31 mouse cellular contexts compared by ENCODE assay signal in genomic region chr4:156217838-156218237, GRCm38 (mm10). TPM values are rescaled to one million over a fixed set of nuclear protein-coding genes. Genes with fewer than 3 reads are reported as not detected.
DNase-seq lines count a peak whose midpoint lies in the region; ATAC-seq lines count a peak whose summit lies in the region.
"Had no signal": no experiment of that assay in that cellular context is flagged by ENCODE, and none has a peak within 500 bp of the region (broad histone marks: within the 10 kb centered on the region; RNA-seq: fewer than 3 reads in every experiment).

No protein-coding gene starts in this region.

- ATAC-seq in embryonic facial prominence, embryonic 14.5 days (ENCODE audit: low read depth), result peak; percentile 72
- no peak for ATAC-seq in heart, embryonic 14.5 days (ENCODE audit: insufficient number of reproducible peaks, insufficient read depth, low FRiP score, low read depth)
- ATAC-seq in heart, embryonic 12.5 days (ENCODE audit: insufficient number of reproducible peaks, low FRiP score), result no peak
- ATAC-seq: forebrain, postnatal 0 days; hindbrain, postnatal 0 days; intestine, embryonic 15.5 days; Patski had no signal

- H3K9me3 ChIP-seq in embryonic facial prominence, embryonic 14.5 days (ENCODE audit: control insufficient read depth, low read length), result no peaks in the 10 kb centered on the region
- H3K9me3 ChIP-seq in embryonic facial prominence, embryonic 10.5 days, result no peaks in the 10 kb centered on the region
- no peaks in the 10 kb centered on the region for H3K9me3 ChIP-seq in heart, embryonic 14.5 days (ENCODE audit: control insufficient read depth, low read length)
- no peaks in the 10 kb centered on the region for H3K9me3 ChIP-seq in heart, embryonic 12.5 days (replicated peaks)
- H3K9me3 ChIP-seq: embryonic facial prominence, embryonic 13.5 days; hindbrain, embryonic 12.5 days; intestine, embryonic 15.5 days; limb, embryonic 12.5 days; liver, embryonic 15.5 days; lung, embryonic 15.5 days; megakaryocyte, embryonic 14.5 days; midbrain, embryonic 12.5 days; neural tube, embryonic 12.5 days had no signal

- no peak overlapping the region for H3K4me2 ChIP-seq in embryonic facial prominence, embryonic 14.5 days (ENCODE audit: low read depth, low read length)
- no peak overlapping the region for H3K4me2 ChIP-seq in heart, embryonic 14.5 days (ENCODE audit: low read length)
- H3K4me2 ChIP-seq in heart, embryonic 12.5 days, result no peak overlapping the region
- H3K4me2 ChIP-seq: embryonic facial prominence, embryonic 13.5 days; hindbrain, embryonic 12.5 days; intestine, embryonic 15.5 days; limb, embryonic 12.5 days; liver, embryonic 15.5 days; lung, embryonic 15.5 days; midbrain, embryonic 12.5 days; neural tube, embryonic 12.5 days had no signal

- H3K36me3 ChIP-seq in embryonic facial prominence, embryonic 14.5 days (ENCODE audit: control insufficient read depth, insufficient read depth, low read length), result no peaks in the 10 kb centered on the region
- H3K36me3 ChIP-seq in embryonic facial prominence, embryonic 10.5 days (replicated peaks), result peaks cover 10% of the 10 kb centered on the region; the same call in 1 of the 2 replicates
- H3K36me3 ChIP-seq in heart, embryonic 14.5 days (ENCODE audit: control insufficient read depth, insufficient read depth, low read length), result peaks cover 17% of the 10 kb centered on the region
- no peaks in the 10 kb centered on the region for H3K36me3 ChIP-seq in heart, embryonic 12.5 days
- H3K36me3 ChIP-seq: intestine, embryonic 15.5 days; liver, embryonic 15.5 days; lung, embryonic 15.5 days; midbrain, embryonic 12.5 days had no signal

- DNase-seq in embryonic facial prominence, embryonic 14.5 days (ENCODE audit: low spot score), result peak; percentile 51
- no peak for DNase-seq in embryonic facial prominence, embryonic 10.5 days (ENCODE audit: low spot score)
- DNase-seq in urinary bladder, postnatal 14 days (ENCODE audit: low spot score), result peak; percentile 47
- DNase-seq in urinary bladder, postnatal 10 days (ENCODE audit: low spot score), result no peak
- DNase-seq in adrenal gland, postnatal 25 days, result no peak
- no peak for DNase-seq in adrenal gland, adult (ENCODE audit: inconsistent age in 2 of 2, low spot score in 1 of 2)
- DNase-seq: adrenal gland, postnatal 14 days; embryo, embryonic 11 days; forebrain, postnatal 0 days; gastrocnemius, postnatal 14 days; kidney, adult 2 months; kidney, postnatal 36 days; right cerebral cortex, postnatal 4 days; thymus, postnatal 14 days had no signal

- no peak overlapping the region for H3K27ac ChIP-seq in embryonic facial prominence, embryonic 14.5 days (replicated peaks; ENCODE audit: low read depth, low read length)
- no peak overlapping the region for H3K27ac ChIP-seq in embryonic facial prominence, embryonic 10.5 days (replicated peaks)
- no peak overlapping the region for H3K27ac ChIP-seq in heart, embryonic 14.5 days (replicated peaks in 1 of 2; ENCODE audit: control insufficient read depth in 1 of 2, insufficient read depth in 1 of 2, low read depth in 2 of 2, low read length in 2 of 2)
- no peak overlapping the region for H3K27ac ChIP-seq in heart, embryonic 12.5 days (ENCODE audit: poor library complexity, severe bottlenecking)
- H3K27ac ChIP-seq: embryonic facial prominence, embryonic 13.5 days; hindbrain, embryonic 12.5 days; hindbrain, postnatal 0 days; intestine, embryonic 15.5 days; layer of hippocampus, adult 2 months; left cerebral cortex, adult 2 months; limb, embryonic 12.5 days; liver, embryonic 15.5 days; lung, embryonic 15.5 days; midbrain, embryonic 12.5 days; neural tube, embryonic 12.5 days had no signal

- no peak overlapping the region for H3K9ac ChIP-seq in embryonic facial prominence, embryonic 14.5 days (ENCODE audit: low read depth, low read length)
- 0 out of 2 replicates have a peak overlapping the region, but pooled peaks have one; percentile 55 for H3K9ac ChIP-seq in heart, embryonic 14.5 days (ENCODE audit: low read length)
- no peak overlapping the region for H3K9ac ChIP-seq in heart, embryonic 12.5 days
- H3K9ac ChIP-seq: embryonic facial prominence, embryonic 13.5 days; forebrain, postnatal 0 days; hindbrain, embryonic 12.5 days; intestine, embryonic 15.5 days; limb, embryonic 12.5 days; liver, embryonic 15.5 days; lung, embryonic 15.5 days; midbrain, embryonic 12.5 days; neural tube, embryonic 12.5 days had no signal

- no peaks in the 10 kb centered on the region for H3K27me3 ChIP-seq in embryonic facial prominence, embryonic 14.5 days (replicated peaks; ENCODE audit: control insufficient read depth, insufficient read depth, low read length)
- no peaks in the 10 kb centered on the region for H3K27me3 ChIP-seq in embryonic facial prominence, embryonic 10.5 days (replicated peaks; ENCODE audit: low read depth, poor library complexity, severe bottlenecking)
- H3K27me3 ChIP-seq in heart, embryonic 14.5 days (ENCODE audit: control insufficient read depth, insufficient read depth, low read length), result no peaks in the 10 kb centered on the region
- H3K27me3 ChIP-seq in heart, embryonic 12.5 days (replicated peaks), result no peaks in the 10 kb centered on the region
- H3K27me3 ChIP-seq: embryonic facial prominence, embryonic 13.5 days; hindbrain, embryonic 12.5 days; intestine, embryonic 15.5 days; limb, embryonic 12.5 days; lung, embryonic 15.5 days; midbrain, embryonic 12.5 days; neural tube, embryonic 12.5 days; Patski had no signal

- no peak overlapping the region for H3K4me3 ChIP-seq in embryonic facial prominence, embryonic 14.5 days (ENCODE audit: low read depth, low read length)
- H3K4me3 ChIP-seq in embryonic facial prominence, embryonic 10.5 days, result no peak overlapping the region
- H3K4me3 ChIP-seq in heart, embryonic 14.5 days (ENCODE audit: control insufficient read depth in 1 of 2, insufficient read depth in 1 of 2, low read depth in 1 of 2, low read length in 2 of 2), result no peak overlapping the region
- no peak overlapping the region for H3K4me3 ChIP-seq in heart, embryonic 12.5 days
- H3K4me3 ChIP-seq: embryonic facial prominence, embryonic 13.5 days; erythroblast, embryonic 14.5 days; hindbrain, embryonic 12.5 days; intestine, embryonic 15.5 days; layer of hippocampus, adult 2 months; left cerebral cortex, adult 2 months; limb, embryonic 12.5 days; liver, embryonic 15.5 days; lung, embryonic 15.5 days; megakaryocyte, embryonic 14.5 days; midbrain, embryonic 12.5 days; myocyte; neural tube, embryonic 12.5 days had no signal

- no peaks in the 10 kb centered on the region for H3K4me1 ChIP-seq in embryonic facial prominence, embryonic 14.5 days (ENCODE audit: control insufficient read depth, insufficient read depth, low read length)
- H3K4me1 ChIP-seq in embryonic facial prominence, embryonic 10.5 days, result peaks cover 5% of the 10 kb centered on the region; the same call in 1 of the 2 replicates
- H3K4me1 ChIP-seq in heart, embryonic 14.5 days (ENCODE audit: control insufficient read depth in 2 of 2, insufficient read depth in 2 of 2, low read length in 2 of 2), result peaks cover 20 to 23% of the 10 kb centered on the region in 2 experiments
- H3K4me1 ChIP-seq in heart, embryonic 12.5 days (replicated peaks), result peaks cover 23% of the 10 kb centered on the region
- H3K4me1 ChIP-seq: hindbrain, embryonic 12.5 days; intestine, embryonic 15.5 days; limb, embryonic 12.5 days; lung, embryonic 15.5 days; neural tube, embryonic 12.5 days had no signal

- 71% methylated on average over 13 of the region's 16 CpGs for WGBS in embryonic facial prominence, embryonic 14.5 days
- WGBS in embryonic facial prominence, embryonic 10.5 days, result 82% methylated on average over 16 of the region's 16 CpGs
- WGBS in heart, embryonic 14.5 days, result 76% methylated on average over 16 of the region's 16 CpGs
- WGBS in heart, embryonic 12.5 days, result 77% methylated on average over 16 of the region's 16 CpGs

RNA-seq across cellular contexts. Expression of gene Perm1, which starts 2.2 kb away (rescaled TPM):
- 1.5 and 2.2 TPM in 2 replicates for polyA plus RNA-seq in embryonic facial prominence, embryonic 14.5 days (2014; fragmentation: Nextera tagmentation; extraction: Ambion mirVana)
- polyA plus RNA-seq in embryonic facial prominence, embryonic 10.5 days (2016; fragmentation: Nextera tagmentation; extraction: Ambion mirVana), result 0.60 and 0.65 TPM in 2 replicates
- 6.1 and 6.5 TPM in 2 replicates for polyA plus RNA-seq in heart, embryonic 14.5 days (2014; fragmentation: Nextera tagmentation; extraction: Ambion mirVana)
- 1.3 and 1.6 TPM in 2 replicates for polyA plus RNA-seq in heart, embryonic 12.5 days (2016; fragmentation: Nextera tagmentation; extraction: Ambion mirVana)
- total RNA-seq in adrenal gland, postnatal 25 days (2021), result 3.3 and 4.1 TPM in 2 replicates
- polyA plus RNA-seq: erythroblast, embryonic 14.5 days had no signal

RNA-seq across cellular contexts. Expression of gene AW011738, which starts 14.7 kb away (rescaled TPM):
- 0.74 and 0.79 TPM in 2 replicates for polyA plus RNA-seq in embryonic facial prominence, embryonic 14.5 days (2014; fragmentation: Nextera tagmentation; extraction: Ambion mirVana)
- 2.2 and 2.7 TPM in 2 replicates for polyA plus RNA-seq in embryonic facial prominence, embryonic 10.5 days (2016; fragmentation: Nextera tagmentation; extraction: Ambion mirVana)
- polyA plus RNA-seq in heart, embryonic 14.5 days (2014; fragmentation: Nextera tagmentation; extraction: Ambion mirVana), result 0.84 and 1.4 TPM in 2 replicates
- polyA plus RNA-seq in heart, embryonic 12.5 days (2016; fragmentation: Nextera tagmentation; extraction: Ambion mirVana), result 3.4 and 4.3 TPM in 2 replicates
- 3.5 and 3.7 TPM in 2 replicates for total RNA-seq in adrenal gland, postnatal 25 days (2021)

RNA-seq across cellular contexts. Expression of gene Plekhn1, which starts 16.8 kb away (rescaled TPM):
- 23.9 and 25.8 TPM in 2 replicates for polyA plus RNA-seq in embryonic facial prominence, embryonic 14.5 days (2014; fragmentation: Nextera tagmentation; extraction: Ambion mirVana)
- 22.5 and 23.9 TPM in 2 replicates for polyA plus RNA-seq in embryonic facial prominence, embryonic 10.5 days (2016; fragmentation: Nextera tagmentation; extraction: Ambion mirVana)
- polyA plus RNA-seq in heart, embryonic 14.5 days (2014; fragmentation: Nextera tagmentation; extraction: Ambion mirVana), result 13.5 and 15.3 TPM in 2 replicates
- polyA plus RNA-seq in heart, embryonic 12.5 days (2016; fragmentation: Nextera tagmentation; extraction: Ambion mirVana), result 18.0 and 18.2 TPM in 2 replicates
- total RNA-seq in adrenal gland, postnatal 25 days (2021), result 24.1 and 29.6 TPM in 2 replicates

RNA-seq across cellular contexts. Expression of gene Isg15, which starts 17.2 kb away (rescaled TPM):
- 0.67 and 1.2 TPM in 2 replicates for polyA plus RNA-seq in embryonic facial prominence, embryonic 14.5 days (2014; fragmentation: Nextera tagmentation; extraction: Ambion mirVana)
- polyA plus RNA-seq in embryonic facial prominence, embryonic 10.5 days (2016; fragmentation: Nextera tagmentation; extraction: Ambion mirVana), result 0.34 and 0.47 TPM in 2 replicates
- polyA plus RNA-seq in heart, embryonic 14.5 days (2014; fragmentation: Nextera tagmentation; extraction: Ambion mirVana), result 0.84 and 1.4 TPM in 2 replicates
- 1.8 and 2.8 TPM in 2 replicates for polyA plus RNA-seq in heart, embryonic 12.5 days (2016; fragmentation: Nextera tagmentation; extraction: Ambion mirVana)
- total RNA-seq in adrenal gland, postnatal 25 days (2021), result 1.8 and 7.2 TPM in 2 replicates

RNA-seq across cellular contexts. Expression of gene Noc2l, which starts 18.0 kb away (rescaled TPM):
- polyA plus RNA-seq in embryonic facial prominence, embryonic 14.5 days (2014; fragmentation: Nextera tagmentation; extraction: Ambion mirVana), result 56.5 and 59.5 TPM in 2 replicates
- polyA plus RNA-seq in embryonic facial prominence, embryonic 10.5 days (2016; fragmentation: Nextera tagmentation; extraction: Ambion mirVana), result 110 and 120 TPM in 2 replicates
- polyA plus RNA-seq in heart, embryonic 14.5 days (2014; fragmentation: Nextera tagmentation; extraction: Ambion mirVana), result 37.0 and 38.2 TPM in 2 replicates
- 49.3 and 54.7 TPM in 2 replicates for polyA plus RNA-seq in heart, embryonic 12.5 days (2016; fragmentation: Nextera tagmentation; extraction: Ambion mirVana)
- 45.4 and 52.4 TPM in 2 replicates for total RNA-seq in adrenal gland, postnatal 25 days (2021)

Comparison
In these comparisons a context has a peak if more than half of its experiments do, and no peak if none do; other contexts are left out.
1. DNase-seq: peak in embryonic facial prominence, embryonic 14.5 days (single experiment) and urinary bladder, postnatal 14 days (single experiment); none in embryonic facial prominence, embryonic 10.5 days (single experiment), urinary bladder, postnatal 10 days (single experiment), adrenal gland, postnatal 25 days (single experiment) and adrenal gland, adult (0 of 2).